ENCODE assay signal across 8 mouse cellular contexts in the genomic region with DNA sequence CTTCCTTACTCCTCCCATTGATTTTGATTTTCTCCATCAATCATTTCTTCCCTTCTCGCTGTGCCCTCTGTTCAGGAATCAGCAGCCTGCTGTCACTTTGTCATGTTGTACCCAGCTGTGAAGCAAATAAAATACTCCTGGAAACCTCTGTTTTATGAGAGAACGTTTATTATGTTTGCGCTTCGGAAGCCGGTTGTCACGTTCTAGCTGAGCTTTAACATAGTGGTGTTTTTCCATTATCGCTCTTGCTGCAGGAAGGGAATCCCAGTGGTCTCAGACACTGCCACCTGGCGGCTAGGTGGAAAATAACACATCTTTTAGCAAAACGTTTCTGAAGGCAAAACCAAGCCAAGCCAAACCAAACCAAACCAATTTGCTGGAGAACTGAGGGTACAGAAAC.
DNase-seq lines count a peak whose midpoint lies in the region; ATAC-seq lines count a peak whose summit lies in the region.

No protein-coding gene starts in this region.

- no peaks in the 10 kb centered on the region for H3K36me3 ChIP-seq in hindbrain, embryonic 16.5 days (ENCODE audit: control insufficient read depth, insufficient read depth, low read length)

- no peaks in the 10 kb centered on the region for H3K4me1 ChIP-seq in hindbrain, embryonic 16.5 days (ENCODE audit: control insufficient read depth, insufficient read depth, low read depth, low read length)

- no peak overlapping the region; the same call in 1 of the 2 replicates for H3K4me3 ChIP-seq in hindbrain, embryonic 16.5 days (ENCODE audit: low read length)

- H3K9ac ChIP-seq in hindbrain, embryonic 16.5 days (ENCODE audit: low read depth, low read length): no peak overlapping the region; the same call in 1 of the 2 replicates

- 14% methylated on average over 9 of the region's 9 CpGs for WGBS in hindbrain, embryonic 16.5 days

- no peaks in the 10 kb centered on the region for H3K9me3 ChIP-seq in hindbrain, embryonic 16.5 days (ENCODE audit: control insufficient read depth, low read length)

- peak overlapping the region; percentile 43 for H3K4me2 ChIP-seq in hindbrain, embryonic 16.5 days (ENCODE audit: low read length)

- ATAC-seq in hindbrain, embryonic 16.5 days: peak; percentile 68

- DNase-seq in WW6 (ENCODE audit: low read depth, low spot score): peak; percentile 22
- peak; percentile 82 to 83 for DNase-seq in cerebellum, postnatal 14 days
- peak; percentile 78 for DNase-seq in gastrocnemius, adult 18-20 months (ENCODE audit: low spot score)
- peak; percentile 71 to 88 for DNase-seq in layer of hippocampus, postnatal 25 days (ENCODE audit: extremely low spot score in 1 of 2, low spot score in 1 of 2)
- DNase-seq in lung, postnatal 4 days: peak; percentile 38 to 77
- DNase-seq in right cerebral cortex, adult 2 months (ENCODE audit: low spot score in 2 of 2): peak; percentile 86 to 89
- peak; percentile 79 for DNase-seq in urinary bladder, postnatal 25 days (ENCODE audit: low spot score)

- H3K27me3 ChIP-seq in hindbrain, embryonic 16.5 days (replicated peaks; ENCODE audit: control insufficient read depth, insufficient read depth, low read length): no peaks in the 10 kb centered on the region

- H3K27ac ChIP-seq in hindbrain, embryonic 16.5 days (ENCODE audit: low read depth, low read length): no peak overlapping the region

Comparison
In these comparisons a context has a peak if more than half of its experiments do, and no peak if none do; other contexts are left out.
1. DNase-seq: peak in every context shown above with its lines; median percentile 88 in right cerebral cortex, adult 2 months; 82 in cerebellum, postnatal 14 days; 80 in layer of hippocampus, postnatal 25 days; 79 in urinary bladder, postnatal 25 days; 78 in gastrocnemius, adult 18-20 months; 58 in lung, postnatal 4 days; 22 in WW6.